In genomic region chr2:3108431-3108830, GRCm38 (mm10) we compare ENCODE assay signal across 24 mouse cellular contexts. TPM values are rescaled to one million over a fixed set of nuclear protein-coding genes. Genes with fewer than 3 reads are reported as not detected.
DNase-seq lines count a peak whose midpoint lies in the region; ATAC-seq and TF ChIP-seq lines count a peak whose summit lies in the region.
"Had no signal": no experiment of that assay in that cellular context is flagged by ENCODE, and none has a peak within 500 bp of the region (broad histone marks: within the 10 kb centered on the region; RNA-seq: fewer than 3 reads in every experiment).

No protein-coding gene starts in this region.

- H3K36me3 ChIP-seq in heart, adult 2 months (ENCODE audit: control insufficient read depth, insufficient read depth, low read length) = peaks cover 4% of the 10 kb centered on the region; the same call in 1 of the 2 replicates
- H3K36me3 ChIP-seq in lung, embryonic 16.5 days (ENCODE audit: control insufficient read depth, insufficient read depth, low read length) = no peaks in the 10 kb centered on the region
- H3K36me3 ChIP-seq: embryonic facial prominence, embryonic 10.5 days; embryonic facial prominence, embryonic 12.5 days; forebrain, embryonic 15.5 days; G1E had no signal

- peak overlapping the region; percentile 24; the same call in 1 of the 2 replicates for H3K27ac ChIP-seq in gastrocnemius, adult 2 months
- peak overlapping the region; percentile 31 for H3K27ac ChIP-seq in heart, adult 2 months
- peak overlapping the region; percentile 38; the same call in 1 of the 2 replicates for H3K27ac ChIP-seq in lung, embryonic 16.5 days (ENCODE audit: low read length)
- H3K27ac ChIP-seq: embryonic facial prominence, embryonic 10.5 days; embryonic facial prominence, embryonic 12.5 days; forebrain, embryonic 13.5 days; forebrain, embryonic 15.5 days had no signal

- TF ChIP-seq EP300 in heart, adult 2 months (IDR thresholded peaks at IDR 0.05; ENCODE audit: insufficient read depth, low read depth, low read length) = no peak

- no peak for TF ChIP-seq CTCF in gastrocnemius, adult 2 months (IDR thresholded peaks at IDR 0.05)
- TF ChIP-seq CTCF in heart, adult 2 months (IDR thresholded peaks at IDR 0.05) = no peak

- WGBS in heart, adult 2 months = 58% methylated on average over 3 of the region's 3 CpGs
- 70% methylated on average over 3 of the region's 3 CpGs for WGBS in lung, embryonic 16.5 days

- no peaks in the 10 kb centered on the region for H3K79me2 ChIP-seq in heart, adult 2 months (replicated peaks; ENCODE audit: control insufficient read depth, insufficient read depth, low read length)

- H3K4me3 ChIP-seq in gastrocnemius, adult 2 months = no peak overlapping the region
- H3K4me3 ChIP-seq in heart, adult 2 months = no peak overlapping the region
- H3K4me3 ChIP-seq in lung, embryonic 16.5 days (ENCODE audit: low read length) = no peak overlapping the region
- H3K4me3 ChIP-seq: embryonic facial prominence, embryonic 10.5 days; embryonic facial prominence, embryonic 12.5 days; forebrain, embryonic 13.5 days; forebrain, embryonic 15.5 days had no signal

- peaks cover 5% of the 10 kb centered on the region for H3K4me1 ChIP-seq in heart, adult 2 months (ENCODE audit: control insufficient read depth, insufficient read depth, low read length)
- no peaks in the 10 kb centered on the region for H3K4me1 ChIP-seq in lung, embryonic 16.5 days (replicated peaks; ENCODE audit: control insufficient read depth, insufficient read depth, low read length)
- H3K4me1 ChIP-seq: embryonic facial prominence, embryonic 10.5 days; embryonic facial prominence, embryonic 12.5 days; forebrain, embryonic 13.5 days; forebrain, embryonic 15.5 days had no signal

- no peaks in the 10 kb centered on the region for H3K9me3 ChIP-seq in lung, embryonic 16.5 days (ENCODE audit: control insufficient read depth, low read length)
- H3K9me3 ChIP-seq: embryonic facial prominence, embryonic 10.5 days; embryonic facial prominence, embryonic 12.5 days; forebrain, embryonic 13.5 days; forebrain, embryonic 15.5 days; G1E had no signal

- no peak overlapping the region for H3K9ac ChIP-seq in heart, adult 2 months (ENCODE audit: low read depth, low read length)
- H3K9ac ChIP-seq in lung, embryonic 16.5 days (ENCODE audit: low read length) = no peak overlapping the region
- H3K9ac ChIP-seq: embryonic facial prominence, embryonic 12.5 days; forebrain, embryonic 13.5 days; forebrain, embryonic 15.5 days had no signal

- H3K4me2 ChIP-seq in lung, embryonic 16.5 days (ENCODE audit: low read depth, low read length) = no peak overlapping the region
- H3K4me2 ChIP-seq: embryonic facial prominence, embryonic 12.5 days; forebrain, embryonic 13.5 days; forebrain, embryonic 15.5 days had no signal

- ATAC-seq in lung, embryonic 16.5 days (ENCODE audit: low read depth) = no peak
- ATAC-seq: activated CD4-positive, CD25-positive, alpha-beta regulatory T cell, adult 4 months; CD4-positive, CD25-positive, alpha-beta regulatory T cell, adult 4 months; forebrain, embryonic 13.5 days; forebrain, embryonic 15.5 days; Patski had no signal

- no peak for DNase-seq in gastrocnemius, adult 2 months
- DNase-seq in gastrocnemius, postnatal 4 days (ENCODE audit: low spot score in 2 of 2) = no peak
- DNase-seq in heart, adult 2 months = no peak
- DNase-seq in heart, adult 9 months (ENCODE audit: low spot score in 2 of 2) = no peak
- no peak for DNase-seq in lung, adult 18-20 months
- DNase-seq: adrenal gland, adult 8-10 months; adrenal gland, postnatal 14 days; adrenal gland, postnatal 36 days; B cell, adult 2 months; cerebellum, adult 11-12 months; cerebellum, adult 2 months; cerebellum, adult 9-10 months; cerebellum, postnatal 10 days; cerebellum, postnatal 25 days had no signal

- intact Hi-C loops in gastrocnemius, adult 2 months (cut with DNase I) = no loop called here
- intact Hi-C loops in heart, adult 2 months (cut with DNase I) = no loop called here

- no peak for TF ChIP-seq POLR2A in heart, adult 2 months (IDR thresholded peaks at IDR 0.05; ENCODE audit: insufficient read depth, low read depth, low read length)

- no peaks in the 10 kb centered on the region for H3K27me3 ChIP-seq in heart, adult 2 months (ENCODE audit: control insufficient read depth, insufficient read depth, low read length)
- no peaks in the 10 kb centered on the region for H3K27me3 ChIP-seq in lung, embryonic 16.5 days (ENCODE audit: control insufficient read depth, insufficient read depth, low read depth, low read length)
- H3K27me3 ChIP-seq: CH12.LX; embryonic facial prominence, embryonic 12.5 days; forebrain, embryonic 13.5 days; forebrain, embryonic 15.5 days had no signal

RNA-seq across cellular contexts. Expression of gene Fam171a1, which starts 5.6 kb away (rescaled TPM):
- 1 to 10 TPM; 2.5 to 3.9 TPM for total RNA-seq in gastrocnemius, adult 2 months (2021)
- 10 to 100 TPM; 22.6 to 24.7 TPM for total RNA-seq in gastrocnemius, postnatal 4 days (2021)
- total RNA-seq in heart, adult 2 months (2021) = 10 to 100 TPM; 14.1 to 14.3 TPM
- 10.8 and 19.2 TPM in 2 replicates for polyA plus RNA-seq in heart, adult 2 months (2012; rRNA removed)
- polyA plus RNA-seq in lung, embryonic 16.5 days (2015; fragmentation: Nextera tagmentation; extraction: Ambion mirVana) = 49.7 and 54.6 TPM in 2 replicates
- polyA plus RNA-seq: activated CD4-positive, CD25-positive, alpha-beta regulatory T cell, adult 4 months; CD4-positive, CD25-positive, alpha-beta regulatory T cell, adult 4 months; G1E had no signal
